Mouse (Mus musculus): Measurements from ENCODE around the gene Gm12695. TPM values are rescaled to one million over a fixed set of nuclear protein-coding genes. Genes with fewer than 3 reads are reported as not detected.

The Gm12695 gene
- polyA plus RNA-seq, 1 experiment from 2014 or later: not detected

DNA sequence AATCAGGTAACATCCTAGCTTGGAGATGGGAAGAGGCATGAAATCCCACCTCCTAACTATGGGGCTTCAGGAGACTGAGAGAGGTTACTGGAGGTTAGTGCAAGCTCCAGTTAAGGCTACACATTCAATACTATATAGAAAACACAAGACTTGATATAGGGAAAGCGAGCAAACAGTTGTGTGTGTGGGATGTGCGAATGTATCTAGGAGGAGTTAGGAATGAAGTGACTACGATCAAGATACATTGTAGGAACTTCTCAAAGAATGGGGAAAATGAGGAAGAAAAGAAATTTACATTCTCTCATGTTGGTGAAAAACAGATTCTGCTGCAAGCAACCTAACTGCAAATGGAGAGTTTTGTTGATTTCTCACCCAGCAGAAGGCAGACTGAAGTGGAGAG lies 44.5 kb downstream of the Gm12695 start:
- Histone ChIP-seq H3K9me3 (no peaks in the 10 kb centered on the region), H3K4me2 (no peak overlapping the region), H3K36me3 (no peaks in the 10 kb centered on the region), H3K27me3 (no peaks in the 10 kb centered on the region), H3K9ac (no peak overlapping the region), H3K4me1 (replicated peaks) (peaks cover 3% of the 10 kb centered on the region; the same call in 1 of the 2 replicates), H3K27ac (replicated peaks) (no peak overlapping the region), H3K4me3 (no peak overlapping the region)
- ATAC-seq (ENCODE audit: low read depth): no peak
- WGBS: 90% methylated on average over 3 of the region's 3 CpGs

- Histone ChIP-seq H3K4me1 (replicated peaks) (no peaks in the 10 kb centered on the region), H3K27ac (replicated peaks) (no peak overlapping the region), H3K9ac (no peak overlapping the region), H3K36me3 (no peaks in the 10 kb centered on the region), H3K9me3 (no peaks in the 10 kb centered on the region), H3K4me2 (no peak overlapping the region), H3K27me3 (no peaks in the 10 kb centered on the region), H3K4me3 (no peak overlapping the region)
- ATAC-seq (ENCODE audit: low read depth): no peak
- 84% methylated on average over 4 of the region's 4 CpGs for WGBS
Measured at GRCm38 (mm10) chr4:96729256-96729655, 55.7 kb downstream of the Gm12695 start.

DNA sequence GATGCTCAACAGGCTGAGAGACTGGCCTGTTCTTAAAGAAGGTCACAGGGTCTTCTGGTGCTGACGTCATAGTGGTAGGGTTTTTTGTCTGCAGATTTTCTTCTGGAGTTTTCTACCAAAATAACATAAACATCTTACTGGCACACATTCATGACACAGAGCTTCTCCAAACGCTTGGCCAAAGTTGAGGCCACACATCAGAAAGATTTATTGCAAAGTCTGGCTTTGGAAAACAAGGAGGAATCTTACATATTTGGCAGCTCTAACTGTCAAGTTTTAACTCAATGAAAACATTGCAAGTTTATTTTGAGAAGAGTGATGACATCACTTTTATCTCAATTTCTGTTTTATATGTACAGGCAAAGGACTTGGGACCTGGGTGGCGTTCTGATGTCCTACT lies 56.8 kb downstream of the Gm12695 start:
- no peaks in the 10 kb centered on the region for H3K9me3 ChIP-seq
- 81% methylated on average over 3 of the region's 3 CpGs for WGBS
- no peak overlapping the region for H3K9ac ChIP-seq
- H3K36me3 ChIP-seq: no peaks in the 10 kb centered on the region
- H3K27me3 ChIP-seq: no peaks in the 10 kb centered on the region
- H3K4me3 ChIP-seq: no peak overlapping the region
- no peak overlapping the region for H3K27ac ChIP-seq (replicated peaks)
- H3K4me2 ChIP-seq: no peak overlapping the region
- no peak for ATAC-seq (ENCODE audit: low read depth)
- no peaks in the 10 kb centered on the region for H3K4me1 ChIP-seq (replicated peaks)

DNA sequence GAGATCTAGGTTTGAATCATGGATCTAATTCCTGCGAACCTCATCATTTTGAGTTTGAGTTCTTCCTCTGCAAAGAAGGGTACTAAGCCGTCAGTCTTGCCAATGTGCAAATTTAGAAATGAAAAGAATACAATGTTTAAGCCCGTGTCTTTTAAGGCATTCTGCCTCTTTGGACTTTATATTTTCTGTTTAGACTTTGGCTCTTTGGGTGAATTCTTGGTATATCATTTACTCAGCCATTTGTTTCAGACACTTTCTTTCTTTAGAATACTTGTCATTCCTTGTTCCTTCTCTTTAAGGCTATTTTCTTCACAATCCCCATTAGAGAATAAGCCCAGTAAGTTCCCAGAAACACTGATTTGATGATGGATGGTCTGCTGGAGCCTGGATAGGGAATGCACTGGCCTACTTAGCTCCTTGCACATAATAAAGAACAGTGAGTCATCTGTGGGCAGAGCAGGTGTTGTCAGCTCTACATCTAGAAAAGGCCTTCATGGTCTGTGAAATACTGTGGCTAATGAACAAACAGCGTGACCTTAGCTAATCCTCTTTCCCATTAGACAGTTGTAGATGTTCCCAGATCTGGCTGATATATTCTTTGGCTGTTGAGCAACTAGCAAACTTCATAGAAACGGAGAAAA lies 59.5 kb downstream of the Gm12695 start:
- Histone ChIP-seq H3K27ac (replicated peaks) (no peak overlapping the region), H3K9me3 (no peaks in the 10 kb centered on the region), H3K27me3 (no peaks in the 10 kb centered on the region), H3K9ac (no peak overlapping the region), H3K4me2 (no peak overlapping the region), H3K36me3 (no peaks in the 10 kb centered on the region), H3K4me3 (no peak overlapping the region), H3K4me1 (replicated peaks) (no peaks in the 10 kb centered on the region)
- WGBS: 70% methylated on average over 5 of the region's 5 CpGs
- no peak for ATAC-seq (ENCODE audit: low read depth)

GRCm38 (mm10) chr4:96722301-96722700 lies 62.7 kb downstream of the Gm12695 start:
- no peak overlapping the region for H3K9ac ChIP-seq
- ATAC-seq (ENCODE audit: low read depth): no peak
- no peak overlapping the region for H3K27ac ChIP-seq (replicated peaks)
- H3K36me3 ChIP-seq: no peaks in the 10 kb centered on the region
- H3K4me3 ChIP-seq: no peak overlapping the region
- H3K4me2 ChIP-seq: no peak overlapping the region
- 94% methylated on average over 2 of the region's 2 CpGs for WGBS
- peaks cover 12% of the 10 kb centered on the region; the same call in 1 of the 2 replicates for H3K4me1 ChIP-seq (replicated peaks)
- H3K9me3 ChIP-seq: no peaks in the 10 kb centered on the region
- no peaks in the 10 kb centered on the region for H3K27me3 ChIP-seq

- Histone ChIP-seq H3K9ac (no peak overlapping the region), H3K9me3 (no peaks in the 10 kb centered on the region), H3K27ac (replicated peaks) (peak overlapping the region; percentile 73), H3K4me2 (no peak overlapping the region), H3K27me3 (no peaks in the 10 kb centered on the region), H3K36me3 (no peaks in the 10 kb centered on the region), H3K4me3 (no peak overlapping the region), H3K4me1 (replicated peaks) (peaks cover 12% of the 10 kb centered on the region; the same call in 1 of the 2 replicates)
- 11% methylated on average over 4 of the region's 4 CpGs for WGBS
- ATAC-seq (ENCODE audit: low read depth): peak; percentile 95
Measured at GRCm38 (mm10) chr4:96718977-96719966, 65.7 kb downstream of the Gm12695 start.

GRCm38 (mm10) chr4:96718503-96718902 lies 66.5 kb downstream of the Gm12695 start:
- peak overlapping the region; percentile 73 for H3K27ac ChIP-seq (replicated peaks)
- no peaks in the 10 kb centered on the region for H3K27me3 ChIP-seq
- H3K36me3 ChIP-seq: no peaks in the 10 kb centered on the region
- H3K9ac ChIP-seq: no peak overlapping the region
- ATAC-seq (ENCODE audit: low read depth): no peak
- no peak overlapping the region for H3K4me2 ChIP-seq
- no peak overlapping the region for H3K4me3 ChIP-seq
- no peaks in the 10 kb centered on the region for H3K9me3 ChIP-seq
- H3K4me1 ChIP-seq (replicated peaks): peaks cover 12% of the 10 kb centered on the region; the same call in 1 of the 2 replicates

GRCm38 (mm10) chr4:96705281-96705951 lies 79.6 kb downstream of the Gm12695 start:
- 0 out of 2 replicates have a peak, but pooled peaks cover 6% of the 10 kb centered on the region for H3K4me1 ChIP-seq (replicated peaks)
- no peak for ATAC-seq (ENCODE audit: low read depth)
- peak overlapping the region; percentile 59; the same call in 1 of the 2 replicates for H3K27ac ChIP-seq (replicated peaks)
- no peaks in the 10 kb centered on the region for H3K27me3 ChIP-seq
- WGBS: 43% methylated on average over 2 of the region's 2 CpGs
- no peak overlapping the region for H3K4me2 ChIP-seq
- H3K36me3 ChIP-seq: no peaks in the 10 kb centered on the region
- no peak overlapping the region for H3K4me3 ChIP-seq
- H3K9me3 ChIP-seq: no peaks in the 10 kb centered on the region
- H3K9ac ChIP-seq: no peak overlapping the region

GRCm38 (mm10) chr4:96698218-96698561 lies 86.8 kb downstream of the Gm12695 start:
- no peak for ATAC-seq (ENCODE audit: low read depth)
- 0 out of 2 replicates have a peak overlapping the region, but pooled peaks have one; percentile 38 for H3K9ac ChIP-seq
- H3K27ac ChIP-seq (replicated peaks): peak overlapping the region; percentile 79
- no peak overlapping the region for H3K4me3 ChIP-seq
- no peaks in the 10 kb centered on the region for H3K9me3 ChIP-seq
- H3K4me1 ChIP-seq (replicated peaks): peaks cover 20% of the 10 kb centered on the region
- 49% methylated on average over 5 of the region's 5 CpGs for WGBS
- no peaks in the 10 kb centered on the region for H3K27me3 ChIP-seq
- H3K4me2 ChIP-seq: peak overlapping the region; percentile 4
- no peaks in the 10 kb centered on the region for H3K36me3 ChIP-seq

GRCm38 (mm10) chr4:96697511-96698217 lies 87.3 kb downstream of the Gm12695 start:
- H3K9me3 ChIP-seq: no peaks in the 10 kb centered on the region
- H3K36me3 ChIP-seq: no peaks in the 10 kb centered on the region
- H3K4me1 ChIP-seq (replicated peaks): peaks cover 20% of the 10 kb centered on the region
- no peaks in the 10 kb centered on the region for H3K27me3 ChIP-seq
- 44% methylated on average over 15 of the region's 15 CpGs for WGBS
- 0 out of 2 replicates have a peak overlapping the region, but pooled peaks have one; percentile 38 for H3K9ac ChIP-seq
- peak; percentile 86 for ATAC-seq (ENCODE audit: low read depth)
- H3K4me3 ChIP-seq: no peak overlapping the region
- peak overlapping the region; percentile 79 for H3K27ac ChIP-seq (replicated peaks)
- peak overlapping the region; percentile 4 for H3K4me2 ChIP-seq

GRCm38 (mm10) chr4:96696614-96697360 lies 88.2 kb downstream of the Gm12695 start:
- no peak overlapping the region for H3K9ac ChIP-seq

More at GRCm38 (mm10) chr4:96696614-96697360, 88.2 kb downstream of the Gm12695 start:
- H3K27ac ChIP-seq (replicated peaks): peak overlapping the region; percentile 79
- no peaks in the 10 kb centered on the region for H3K27me3 ChIP-seq
- WGBS: 31% methylated on average over 13 of the region's 13 CpGs
- no peaks in the 10 kb centered on the region for H3K9me3 ChIP-seq
- peak; percentile 85 for ATAC-seq (ENCODE audit: low read depth)
- H3K36me3 ChIP-seq: no peaks in the 10 kb centered on the region
- peaks cover 20% of the 10 kb centered on the region for H3K4me1 ChIP-seq (replicated peaks)
- H3K4me2 ChIP-seq: peak overlapping the region; percentile 34
- H3K4me3 ChIP-seq: no peak overlapping the region

Data from neural tube, embryonic 13.5 days (tissue).